Mouse (Mus musculus) kidney, embryonic 15.5 days (tissue): Measurements from ENCODE around the gene Tcte3. TPM values are rescaled to one million over a fixed set of nuclear protein-coding genes. Genes with fewer than 3 reads are reported as not detected.
"Not testable (repeated sequence)": the region's sequence is repeated elsewhere in the genome, so short reads cannot be mapped to it uniquely, and the experiment has no call there.

Experiments
- ATAC-seq: fragments of 200-750 bp; cut with Nextera tagmentation; replicated peaks from 2 replicates; pipeline ENCODE4 v1.8.0; 2017; ENCODE audit warnings: moderate TSS enrichment; ENCODE audit not compliant: low FRiP score
- H3K27ac ChIP-seq: fragments of 300-500 bp; sonication (generic); 2 replicates; pipeline ENCODE4 v1.5.1; 2015; ENCODE audit warnings: mild to moderate bottlenecking, inconsistent platforms
- H3K27me3 ChIP-seq: fragments of 300-500 bp; sonication (generic); 2 replicates; pipeline ENCODE4 v1.6.1; 2015; ENCODE audit warnings: inconsistent platforms
- H3K36me3 ChIP-seq: fragments of 300-500 bp; sonication (generic); 2 replicates; pipeline ENCODE4 v1.6.1; 2015; ENCODE audit warnings: inconsistent platforms
- H3K4me1 ChIP-seq: fragments of 300-500 bp; sonication (generic); 2 replicates; pipeline ENCODE4 v1.6.1; 2015; ENCODE audit warnings: inconsistent platforms
- H3K4me2 ChIP-seq: fragments of 300-500 bp; sonication (generic); 2 replicates; pipeline ENCODE4 v1.6.1; 2015; ENCODE audit warnings: moderate library complexity, mild to moderate bottlenecking, inconsistent platforms
- H3K4me3 ChIP-seq: fragments of 300-500 bp; sonication (generic); replicated peaks from 2 replicates; pipeline ENCODE4 v1.5.1; 2015; ENCODE audit warnings: mild to moderate bottlenecking, inconsistent platforms
- H3K9ac ChIP-seq: fragments of 300-500 bp; sonication (generic); 2 replicates; pipeline ENCODE4 v1.6.1; 2015; ENCODE audit warnings: mild to moderate bottlenecking, inconsistent platforms
- H3K9me3 ChIP-seq: fragments of 300-500 bp; sonication (generic); replicated peaks from 2 replicates; pipeline ENCODE4 v1.6.1; 2016; ENCODE audit warnings: inconsistent platforms
- WGBS: fragments of 180-500 bp; shearing (Covaris S2); methylation state at CpG from one replicate; pipeline ENCODE4 v1.1.7; 2015; ENCODE audit warnings: mixed read lengths; 5-methylcytosine and 5-hydroxymethylcytosine counted together
- polyA plus RNA-seq: library from polyadenylated mRNA; unstranded; fragments of >200 nt; fragmentation: Nextera tagmentation; extraction: Ambion mirVana; gene quantifications from 2 replicates; pipeline ENCODE4 v1.2.1, GENCODE M21; 2015

Gene Tcte3
- polyA plus RNA-seq, 1 experiment from 2014 or later, result not detected

DNA sequence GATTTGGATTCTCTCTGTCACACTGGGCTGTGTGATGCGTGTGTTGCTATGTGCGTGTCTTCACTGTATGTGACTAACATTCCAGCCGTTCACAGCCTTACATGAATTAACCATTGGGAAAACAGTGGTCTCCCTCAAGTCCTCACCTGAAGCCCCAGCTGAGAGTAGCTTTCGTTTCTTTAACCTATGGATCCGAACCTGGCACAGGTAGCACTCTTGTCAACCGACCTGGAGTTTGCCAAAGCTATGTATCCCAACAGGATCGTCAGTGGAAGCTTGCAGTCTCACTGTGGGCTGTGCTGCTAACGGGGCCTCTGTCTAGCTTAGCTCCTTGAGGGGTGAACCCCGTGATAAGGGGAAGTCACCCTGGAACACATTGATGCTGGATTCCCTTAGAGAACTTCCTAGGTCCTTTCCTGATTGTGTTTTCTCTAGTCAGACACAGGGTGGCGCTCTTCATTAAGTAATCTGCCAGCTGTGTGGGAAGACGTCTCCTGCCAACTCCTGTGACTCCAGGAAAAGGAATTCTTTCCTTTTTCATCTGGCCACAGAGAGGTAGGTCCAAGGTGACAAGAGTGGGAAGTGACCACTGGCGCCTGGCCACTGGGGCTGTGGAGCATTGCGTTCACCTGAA lies 24.2 kb upstream of the Tcte3 start:
- WGBS, result 40% methylated on average over 13 of the region's 13 CpGs

DNA sequence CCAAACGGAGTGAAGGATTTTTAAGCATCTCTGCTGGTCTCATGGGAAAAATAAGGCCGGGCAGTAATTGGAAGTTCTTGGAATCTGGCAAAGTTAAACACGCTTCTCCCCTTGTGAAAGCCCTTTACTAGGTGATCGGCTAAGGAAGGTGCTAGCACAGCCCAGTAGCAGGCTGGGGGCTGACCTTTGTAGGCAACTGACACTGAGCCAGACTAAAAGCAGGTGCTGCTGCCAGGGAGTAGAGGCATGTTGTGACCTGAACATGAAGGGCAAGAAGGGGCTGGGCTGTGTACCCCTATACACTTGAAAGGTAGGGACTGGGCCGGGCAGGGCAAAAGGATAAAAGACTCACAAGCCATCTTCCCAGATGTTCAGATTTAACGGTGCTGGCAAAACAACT lies 19.1 kb upstream of the Tcte3 start:
- Histone ChIP-seq H3K4me3 (no peak overlapping the region), H3K27ac (no peak overlapping the region), H3K9me3 (no peaks in the 10 kb centered on the region), H3K4me1 (no peaks in the 10 kb centered on the region), H3K36me3 (peaks cover 77% of the 10 kb centered on the region), H3K4me2 (no peak overlapping the region), H3K27me3 (no peaks in the 10 kb centered on the region), H3K9ac (no peak overlapping the region)
- 88% methylated on average over 6 of the region's 6 CpGs for WGBS
- no peak for ATAC-seq

More for the DNA sequence above, 24.2 kb upstream of the Tcte3 start:
- peaks cover 33% of the 10 kb centered on the region for H3K36me3 ChIP-seq
- H3K27me3 ChIP-seq, result no peaks in the 10 kb centered on the region
- H3K4me2 ChIP-seq, result peak overlapping the region; percentile 50
- H3K9me3 ChIP-seq, result no peaks in the 10 kb centered on the region
- peak; percentile 77 for ATAC-seq
- peaks cover 23% of the 10 kb centered on the region for H3K4me1 ChIP-seq
- H3K27ac ChIP-seq, result no peak overlapping the region
- no peak overlapping the region for H3K9ac ChIP-seq
- 0 out of 2 replicates have a peak overlapping the region, but pooled peaks have one; percentile 7 for H3K4me3 ChIP-seq

DNA sequence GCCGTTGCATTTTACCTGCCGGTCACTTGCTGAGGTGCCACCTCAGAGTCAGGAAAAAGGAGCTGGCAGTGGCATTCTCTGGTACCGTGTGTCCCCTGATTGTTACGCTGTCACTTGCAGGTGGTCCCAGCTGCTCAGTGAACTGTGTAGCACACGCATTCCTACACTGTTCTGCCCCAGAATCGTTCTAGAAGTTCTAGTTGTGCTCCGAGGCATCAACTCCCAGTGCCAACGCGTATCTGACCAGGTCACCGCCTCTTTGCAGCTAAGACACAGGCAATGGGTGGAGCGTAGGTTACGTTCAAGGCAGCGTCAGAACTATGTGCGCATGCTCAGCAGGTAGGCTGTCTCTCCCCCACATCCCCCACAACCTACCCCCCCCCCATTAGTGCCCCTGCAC lies 18.4 kb upstream of the Tcte3 start:
- peaks cover 80% of the 10 kb centered on the region for H3K36me3 ChIP-seq
- no peaks in the 10 kb centered on the region for H3K9me3 ChIP-seq
- no peaks in the 10 kb centered on the region for H3K27me3 ChIP-seq
- no peak overlapping the region for H3K27ac ChIP-seq
- no peak overlapping the region for H3K4me2 ChIP-seq
- no peak overlapping the region for H3K9ac ChIP-seq
- no peak for ATAC-seq
- 95% methylated on average over 14 of the region's 14 CpGs for WGBS
- H3K4me3 ChIP-seq, result no peak overlapping the region
- no peaks in the 10 kb centered on the region for H3K4me1 ChIP-seq

DNA sequence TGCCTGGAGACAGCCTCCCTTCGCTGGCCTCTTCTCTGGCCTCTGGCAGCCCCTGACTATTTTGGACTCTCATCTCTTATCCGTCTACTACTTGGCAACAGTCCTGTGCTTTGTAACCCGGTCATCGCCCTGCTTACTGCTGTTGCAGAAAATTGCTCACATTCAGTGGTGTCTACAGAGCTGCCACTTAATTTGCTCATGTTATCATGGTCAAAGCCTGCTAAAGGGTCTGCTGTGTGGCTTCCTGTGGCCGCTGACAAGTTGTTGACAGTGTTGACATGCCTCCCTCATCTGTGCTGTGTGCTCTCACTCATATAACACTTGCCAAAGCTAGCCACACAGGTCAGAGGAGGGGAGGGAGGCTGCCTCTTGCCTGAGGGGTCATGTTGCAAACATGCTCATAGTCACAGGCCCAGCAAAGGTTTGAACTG lies 16.9 kb upstream of the Tcte3 start:
- Histone ChIP-seq H3K4me1 (no peaks in the 10 kb centered on the region), H3K9me3 (no peaks in the 10 kb centered on the region), H3K4me3 (no peak overlapping the region), H3K36me3 (peaks cover 72% of the 10 kb centered on the region), H3K27ac (no peak overlapping the region), H3K9ac (no peak overlapping the region), H3K4me2 (no peak overlapping the region), H3K27me3 (no peaks in the 10 kb centered on the region)
- no peak for ATAC-seq
- WGBS, result 87% methylated on average over 5 of the region's 5 CpGs

DNA sequence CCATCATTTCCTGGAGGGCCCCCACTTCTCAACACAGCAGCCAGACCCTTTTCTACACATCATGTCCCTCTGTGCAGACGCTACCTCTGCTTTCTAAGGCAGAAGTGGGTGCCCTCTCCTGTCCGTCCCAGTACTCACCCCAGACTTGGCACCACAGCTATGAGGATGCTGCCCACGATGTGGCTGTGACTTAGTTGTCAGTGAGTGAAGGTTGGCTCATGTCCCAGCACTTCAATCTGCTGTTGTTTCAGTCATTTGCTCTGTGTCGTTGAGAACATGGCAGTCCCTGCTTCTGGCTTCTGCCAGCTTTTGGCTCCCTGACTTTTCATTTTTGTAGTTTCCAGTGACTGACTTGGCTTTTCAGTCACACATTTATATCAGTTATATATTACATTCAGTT lies 14.6 kb upstream of the Tcte3 start:
- no peak for ATAC-seq
- no peaks in the 10 kb centered on the region for H3K27me3 ChIP-seq
- H3K4me1 ChIP-seq, result no peaks in the 10 kb centered on the region
- H3K9ac ChIP-seq, result no peak overlapping the region
- no peak overlapping the region for H3K4me3 ChIP-seq
- no peak overlapping the region for H3K4me2 ChIP-seq
- 90% methylated on average over 4 of the region's 4 CpGs for WGBS
- H3K9me3 ChIP-seq, result no peaks in the 10 kb centered on the region
- no peak overlapping the region for H3K27ac ChIP-seq
- H3K36me3 ChIP-seq, result peaks cover 51% of the 10 kb centered on the region

DNA sequence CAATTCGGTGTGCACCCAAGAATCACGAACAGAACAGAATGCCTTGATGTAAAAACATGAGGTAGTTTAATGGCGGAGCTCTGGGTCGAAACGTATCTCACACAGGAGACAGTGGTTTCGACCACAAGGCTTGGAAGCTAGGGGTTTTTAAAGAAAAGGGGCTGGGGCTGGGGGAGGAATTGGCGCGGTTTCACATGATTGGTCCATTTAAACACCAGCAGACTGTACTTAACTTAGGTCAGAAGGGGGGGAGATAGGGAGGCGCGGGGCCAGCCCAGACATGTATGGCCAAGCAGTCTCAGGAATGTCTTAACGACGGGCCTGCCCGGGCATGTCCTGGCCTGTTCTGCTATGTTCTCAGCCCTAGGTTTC lies 12.5 kb upstream of the Tcte3 start:
- not testable (repeated sequence) for H3K9me3 ChIP-seq, ATAC-seq, H3K27ac ChIP-seq, H3K4me1 ChIP-seq, H3K4me3 ChIP-seq, H3K4me2 ChIP-seq, H3K27me3 ChIP-seq, H3K9ac ChIP-seq
- WGBS, result 86% methylated on average over 13 of the region's 13 CpGs
- peaks cover 32% of the 10 kb centered on the region for H3K36me3 ChIP-seq

DNA sequence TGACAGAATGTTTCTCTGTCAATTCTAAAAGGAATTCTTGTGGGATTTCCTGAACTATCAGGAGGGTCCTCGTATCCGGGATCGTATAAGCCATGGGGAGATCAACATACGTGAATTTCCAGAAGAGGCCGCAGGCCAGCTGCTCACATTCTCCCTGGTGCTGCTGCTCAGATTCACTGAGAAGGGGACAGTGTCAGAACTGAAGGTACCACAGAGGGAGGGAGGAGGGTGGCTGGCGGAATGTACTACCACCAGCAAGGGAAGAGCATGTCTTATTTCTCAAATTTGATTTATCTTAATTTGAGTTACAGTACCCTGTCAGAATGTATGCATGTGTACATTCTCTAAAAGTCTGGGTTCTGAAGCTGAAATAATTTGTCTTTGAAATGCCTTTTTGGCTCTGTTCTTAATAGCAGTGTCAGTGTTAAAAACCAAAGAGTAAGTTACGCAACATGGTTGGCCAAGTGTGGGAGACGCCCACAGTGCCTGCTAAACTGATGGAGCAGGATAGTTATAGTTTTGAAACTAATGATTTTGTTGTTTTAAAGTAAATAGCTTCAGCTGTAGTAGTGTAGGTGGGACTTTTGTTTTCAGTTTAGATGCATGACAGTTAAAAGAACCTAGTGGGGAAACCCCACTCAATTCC lies 12.0 kb upstream of the Tcte3 start:
- not testable (repeated sequence) for H3K9ac ChIP-seq, H3K27ac ChIP-seq, H3K4me1 ChIP-seq, H3K4me2 ChIP-seq, H3K9me3 ChIP-seq, H3K4me3 ChIP-seq, ATAC-seq, H3K27me3 ChIP-seq
- WGBS, result 94% methylated on average over 7 of the region's 8 CpGs
- H3K36me3 ChIP-seq, result peaks cover 27% of the 10 kb centered on the region

DNA sequence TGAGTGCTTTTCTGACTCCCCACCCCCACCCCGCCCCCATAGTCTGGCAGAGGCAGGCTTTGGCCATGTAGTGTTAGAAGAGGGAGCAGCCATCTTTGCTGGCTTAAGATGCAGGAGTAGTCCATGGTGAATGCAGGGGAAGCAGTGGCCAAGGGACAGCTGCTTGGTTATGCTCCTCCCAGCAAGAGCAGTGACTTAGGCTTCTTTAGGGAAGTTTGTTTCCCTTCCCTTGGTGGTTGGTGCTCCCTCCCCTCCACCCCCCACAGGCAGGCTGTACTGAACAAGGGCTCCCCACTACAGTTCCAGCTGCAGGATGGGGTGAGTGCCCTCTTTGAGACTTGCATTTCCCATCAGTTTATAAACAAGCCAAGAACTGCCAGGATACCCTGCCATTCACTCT lies 11.5 kb upstream of the Tcte3 start:
- not testable (repeated sequence) for H3K4me2 ChIP-seq, H3K27me3 ChIP-seq, H3K9me3 ChIP-seq, H3K9ac ChIP-seq, ATAC-seq, H3K27ac ChIP-seq, H3K4me1 ChIP-seq, H3K4me3 ChIP-seq
- 76% methylated on average over 1 of the region's 1 CpGs for WGBS
- peaks cover 22% of the 10 kb centered on the region for H3K36me3 ChIP-seq

DNA sequence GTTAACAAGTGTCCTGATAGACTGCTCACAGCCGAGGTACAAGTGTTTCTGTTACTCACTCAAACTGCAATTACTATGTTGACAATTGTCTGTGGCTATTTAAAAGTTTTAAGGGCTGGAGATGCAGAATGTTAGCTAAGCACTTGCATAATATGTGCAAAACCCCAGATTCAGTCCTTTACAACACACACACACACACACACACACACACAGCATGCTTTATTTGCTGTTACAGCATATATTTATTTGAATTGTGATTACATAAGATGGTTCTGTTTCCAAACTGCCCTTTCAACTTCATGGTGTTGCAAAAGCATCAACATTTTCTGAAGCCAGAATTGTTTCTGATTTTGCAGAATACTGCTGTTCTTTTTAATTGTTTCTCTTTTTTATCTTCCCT lies 9.1 kb upstream of the Tcte3 start:
- H3K9ac ChIP-seq, result not testable (repeated sequence)
- no CpG with 5 or more reads among the region's 1 CpGs for WGBS

DNA sequence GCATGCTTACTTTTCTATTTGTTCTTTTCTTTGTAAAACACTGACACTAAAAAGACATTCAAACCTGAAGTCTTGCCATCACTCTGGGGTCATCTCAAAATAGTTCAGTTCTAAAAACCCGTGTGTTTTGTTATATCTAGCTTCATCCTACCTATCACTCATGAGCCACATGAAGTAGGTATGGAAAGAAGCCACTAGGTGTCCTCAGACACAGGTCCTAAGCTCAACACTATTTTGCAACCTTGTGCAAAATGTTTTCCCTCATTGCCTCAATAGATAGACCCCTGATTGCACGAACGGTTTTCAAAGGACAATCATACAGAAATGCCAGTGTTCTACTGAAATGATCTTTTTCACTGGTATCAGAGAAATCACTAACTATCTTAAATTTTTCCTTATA lies 833 bp downstream of the Tcte3 start:
- H3K27ac ChIP-seq, H3K9me3 ChIP-seq, H3K4me2 ChIP-seq, H3K36me3 ChIP-seq, H3K4me3 ChIP-seq, H3K9ac ChIP-seq, H3K4me1 ChIP-seq, H3K27me3 ChIP-seq: not testable (repeated sequence)
- 0 out of 2 replicates have a peak, but pooled peaks have one; percentile 20 for ATAC-seq
- no CpG with 5 or more reads among the region's 3 CpGs for WGBS

More for the DNA sequence above, 9.1 kb upstream of the Tcte3 start:
- not testable (repeated sequence) for H3K4me1 ChIP-seq, H3K4me2 ChIP-seq, H3K4me3 ChIP-seq, H3K36me3 ChIP-seq, H3K27me3 ChIP-seq, ATAC-seq, H3K27ac ChIP-seq, H3K9me3 ChIP-seq

DNA sequence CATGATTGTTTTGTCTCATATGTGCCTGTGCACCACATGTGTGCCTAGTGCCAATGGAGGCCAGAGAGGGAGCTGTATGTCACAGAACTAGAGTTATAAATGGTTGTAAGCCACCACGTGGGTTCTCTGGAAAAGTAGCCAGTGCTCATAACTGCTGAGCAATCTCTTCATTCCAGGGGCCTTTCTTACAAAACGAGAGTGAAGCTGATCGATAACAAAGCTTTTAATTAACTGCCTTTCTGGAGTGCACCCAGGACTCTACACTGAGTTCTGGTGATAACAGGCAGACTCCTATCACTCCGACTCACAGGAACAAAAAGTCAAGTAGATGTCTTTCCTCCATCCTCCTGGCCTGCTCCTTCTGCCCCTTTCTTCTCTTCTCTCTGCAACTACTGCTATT lies 9.9 kb downstream of the Tcte3 start:
- H3K4me3 ChIP-seq, H3K9ac ChIP-seq, H3K9me3 ChIP-seq, H3K36me3 ChIP-seq, H3K4me2 ChIP-seq, H3K4me1 ChIP-seq, H3K27me3 ChIP-seq, H3K27ac ChIP-seq, ATAC-seq: not testable (repeated sequence)
- whole genome bisulfite sequencing, result no CpG with 5 or more reads among the region's 4 CpGs

DNA sequence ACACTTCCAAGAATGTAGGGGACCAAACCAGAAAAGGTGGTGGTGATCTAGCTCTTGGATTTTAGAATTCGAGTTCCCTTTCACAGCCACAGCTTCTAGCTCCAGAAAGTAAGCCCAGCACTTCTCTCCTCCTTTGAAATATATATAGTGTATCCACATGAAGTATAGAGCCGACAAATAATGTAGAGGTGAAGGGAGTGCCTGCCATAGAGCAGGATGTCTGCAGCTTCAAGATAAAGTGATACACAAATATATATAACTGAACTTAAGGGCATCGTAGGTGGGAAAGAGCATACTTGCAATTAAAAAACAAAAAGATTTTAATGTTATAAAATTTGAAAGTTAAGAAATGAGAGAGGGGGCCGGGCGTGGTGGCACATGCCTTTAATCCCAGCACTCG lies 15.8 kb downstream of the Tcte3 start:
- no CpG with 5 or more reads among the region's 6 CpGs for WGBS
- H3K9me3 ChIP-seq, result not testable (repeated sequence)

More for the DNA sequence above, 15.8 kb downstream of the Tcte3 start:
- H3K9ac ChIP-seq, ATAC-seq, H3K4me2 ChIP-seq, H3K4me1 ChIP-seq, H3K27ac ChIP-seq, H3K36me3 ChIP-seq, H3K4me3 ChIP-seq, H3K27me3 ChIP-seq: not testable (repeated sequence)
